ENCODE assay signal across 13 mouse cellular contexts in the genomic region with DNA sequence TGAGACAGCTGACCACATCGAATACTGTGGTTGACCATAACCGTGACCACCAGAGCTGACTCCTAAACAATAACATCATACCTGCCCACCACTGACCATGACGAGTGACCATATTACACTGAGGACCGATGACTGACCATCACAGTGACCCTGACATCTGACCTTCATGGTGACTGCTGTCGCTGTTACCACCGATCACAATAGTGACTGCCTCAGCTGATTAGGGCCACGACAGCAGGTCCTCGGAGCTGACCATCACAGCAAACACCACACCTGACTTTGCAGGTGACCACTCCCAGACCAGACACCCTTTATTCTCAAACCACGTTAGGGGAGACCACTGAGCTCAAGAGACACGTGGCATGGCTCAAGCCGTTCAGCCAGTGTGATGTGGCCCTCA. TPM values are rescaled to one million over a fixed set of nuclear protein-coding genes. Genes with fewer than 3 reads are reported as not detected.
DNase-seq lines count a peak whose midpoint lies in the region; ATAC-seq lines count a peak whose summit lies in the region.
"Had no signal": no experiment of that assay in that cellular context is flagged by ENCODE, and none has a peak within 500 bp of the region (broad histone marks: within the 10 kb centered on the region; RNA-seq: fewer than 3 reads in every experiment).

No protein-coding gene starts in this region.

- DNase-seq in adrenal gland, adult (ENCODE audit: inconsistent age in 2 of 2, low spot score in 1 of 2) = peak; percentile 16 to 43
- no peak for DNase-seq in adrenal gland, postnatal 4 days (ENCODE audit: low spot score in 2 of 2)
- DNase-seq in hindbrain, embryonic 10.5 days (ENCODE audit: low spot score) = no peak
- DNase-seq in hindbrain, embryonic 14.5 days (ENCODE audit: low spot score) = no peak
- DNase-seq in right cerebral cortex, postnatal 25 days = peak; percentile 1
- DNase-seq in right cerebral cortex, postnatal 4 days = no peak
- no peak for DNase-seq in urinary bladder, adult 2 months (ENCODE audit: low spot score)
- DNase-seq in embryo, embryonic 10 days (ENCODE audit: low spot score) = no peak
- DNase-seq: cerebellum, adult 8-10 months had no signal

- H3K36me3 ChIP-seq in hindbrain, embryonic 10.5 days = no peaks in the 10 kb centered on the region
- no peaks in the 10 kb centered on the region for H3K36me3 ChIP-seq in hindbrain, embryonic 14.5 days (replicated peaks; ENCODE audit: control insufficient read depth, insufficient read depth)
- H3K36me3 ChIP-seq: embryonic facial prominence, embryonic 13.5 days; forebrain, embryonic 15.5 days; hindbrain, embryonic 12.5 days had no signal

- no peak overlapping the region for H3K4me2 ChIP-seq in hindbrain, embryonic 14.5 days (replicated peaks)
- H3K4me2 ChIP-seq: embryonic facial prominence, embryonic 13.5 days; forebrain, embryonic 15.5 days; hindbrain, embryonic 12.5 days had no signal

- H3K27me3 ChIP-seq in hindbrain, embryonic 10.5 days (ENCODE audit: insufficient read depth, poor library complexity, severe bottlenecking) = no peaks in the 10 kb centered on the region
- no peaks in the 10 kb centered on the region for H3K27me3 ChIP-seq in hindbrain, embryonic 14.5 days (ENCODE audit: control insufficient read depth, insufficient read depth, low read length)
- H3K27me3 ChIP-seq: embryonic facial prominence, embryonic 13.5 days; forebrain, embryonic 15.5 days; hindbrain, embryonic 12.5 days had no signal

- no peak for ATAC-seq in hindbrain, embryonic 14.5 days (ENCODE audit: low FRiP score)
- ATAC-seq: forebrain, embryonic 15.5 days had no signal

- WGBS in hindbrain, embryonic 10.5 days = 88% methylated on average over 11 of the region's 11 CpGs
- 87% methylated on average over 11 of the region's 11 CpGs for WGBS in hindbrain, embryonic 14.5 days

- H3K9ac ChIP-seq in hindbrain, embryonic 14.5 days = no peak overlapping the region
- H3K9ac ChIP-seq: embryonic facial prominence, embryonic 13.5 days; forebrain, embryonic 15.5 days; hindbrain, embryonic 12.5 days had no signal

- no peaks in the 10 kb centered on the region for H3K9me3 ChIP-seq in hindbrain, embryonic 10.5 days
- H3K9me3 ChIP-seq in hindbrain, embryonic 14.5 days (ENCODE audit: control insufficient read depth, low read length) = no peaks in the 10 kb centered on the region
- H3K9me3 ChIP-seq: embryonic facial prominence, embryonic 13.5 days; forebrain, embryonic 15.5 days; hindbrain, embryonic 12.5 days had no signal

- H3K4me3 ChIP-seq in hindbrain, embryonic 10.5 days = no peak overlapping the region
- no peak overlapping the region for H3K4me3 ChIP-seq in hindbrain, embryonic 14.5 days (replicated peaks; ENCODE audit: low read length)
- H3K4me3 ChIP-seq: embryonic facial prominence, embryonic 13.5 days; forebrain, embryonic 15.5 days; heart, adult 2 months; hindbrain, embryonic 12.5 days had no signal

- peaks cover 32% of the 10 kb centered on the region for H3K4me1 ChIP-seq in hindbrain, embryonic 10.5 days (replicated peaks)
- H3K4me1 ChIP-seq in hindbrain, embryonic 14.5 days (replicated peaks; ENCODE audit: control insufficient read depth, insufficient read depth, low read length) = no peaks in the 10 kb centered on the region
- H3K4me1 ChIP-seq: forebrain, embryonic 15.5 days had no signal

- peak overlapping the region; percentile 67 for H3K27ac ChIP-seq in hindbrain, embryonic 10.5 days
- no peak overlapping the region for H3K27ac ChIP-seq in hindbrain, embryonic 14.5 days
- H3K27ac ChIP-seq: embryonic facial prominence, embryonic 13.5 days; forebrain, embryonic 15.5 days; heart, adult 2 months; hindbrain, embryonic 12.5 days had no signal

RNA-seq across cellular contexts. Expression of a gene that starts 51.3 kb away (rescaled TPM):
- total RNA-seq in adrenal gland, postnatal 4 days (2021) = 10 to 100 TPM; 21.5 to 22.3 TPM
- polyA plus RNA-seq in hindbrain, embryonic 10.5 days (2016; fragmentation: Nextera tagmentation; extraction: Ambion mirVana) = 10.8 and 10.9 TPM in 2 replicates
- 3.8 and 4.9 TPM in 2 replicates for polyA plus RNA-seq in hindbrain, embryonic 14.5 days (2014; fragmentation: Nextera tagmentation; extraction: Ambion mirVana)
- polyA plus RNA-seq in urinary bladder, adult 2 months (2012; rRNA removed) = 98.4 and 106 TPM in 2 replicates

RNA-seq across cellular contexts. Expression of a gene that starts 57.3 kb away (rescaled TPM):
- total RNA-seq in adrenal gland, postnatal 4 days (2021) = 100 to 1,000 TPM in 1 of 2 experiments, 10 to 100 TPM in 1; 86.1 to 102 TPM
- 8.4 and 10.6 TPM in 2 replicates for polyA plus RNA-seq in hindbrain, embryonic 10.5 days (2016; fragmentation: Nextera tagmentation; extraction: Ambion mirVana)
- 24.7 and 33.3 TPM in 2 replicates for polyA plus RNA-seq in hindbrain, embryonic 14.5 days (2014; fragmentation: Nextera tagmentation; extraction: Ambion mirVana)
- polyA plus RNA-seq in urinary bladder, adult 2 months (2012; rRNA removed) = 12.6 and 28.4 TPM in 2 replicates

Comparison
In these comparisons a context has a peak if more than half of its experiments do, and no peak if none do; other contexts are left out.
1. DNase-seq: peak in adrenal gland, adult (2 of 2) and right cerebral cortex, postnatal 25 days (single experiment); none in adrenal gland, postnatal 4 days (0 of 2), hindbrain, embryonic 10.5 days (single experiment), hindbrain, embryonic 14.5 days (single experiment), right cerebral cortex, postnatal 4 days (single experiment), urinary bladder, adult 2 months (single experiment) and embryo, embryonic 10 days (single experiment).